Mouse (Mus musculus): ENCODE measurements at regions not wholly inside any gene's neighbourhood (a gene's known extent, or its start where the extent isn't known, plus 50 kb on each side); places are given as distances from the start of the nearest gene placed in this dataset.
"Not testable (repeated sequence)": the region's sequence is repeated elsewhere in the genome, so short reads cannot be mapped to it uniquely, and the experiment has no call there.

DNA sequence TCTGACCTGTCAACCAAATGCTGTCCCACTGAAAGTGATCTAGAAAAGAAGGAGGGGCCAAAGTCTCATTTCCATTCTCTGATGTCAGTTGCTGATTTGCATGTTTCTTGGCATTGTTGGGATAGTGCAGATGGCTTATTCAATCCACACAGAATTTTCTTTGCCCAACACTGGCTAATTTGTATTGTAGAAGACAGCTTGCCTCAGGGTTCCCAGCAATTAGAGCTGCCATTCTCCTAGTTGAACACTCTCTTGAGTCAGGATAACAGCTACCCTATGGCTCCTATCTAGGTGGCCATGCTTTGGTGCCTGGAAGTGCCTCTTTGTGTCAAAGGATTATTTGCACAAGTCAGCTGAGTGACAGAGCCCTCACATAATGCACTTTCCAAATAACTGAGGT lies 569.0 kb downstream of the Lrriq3 start:
- DNase-seq (ENCODE audit: low spot score in 2 of 2): no peak

DNA sequence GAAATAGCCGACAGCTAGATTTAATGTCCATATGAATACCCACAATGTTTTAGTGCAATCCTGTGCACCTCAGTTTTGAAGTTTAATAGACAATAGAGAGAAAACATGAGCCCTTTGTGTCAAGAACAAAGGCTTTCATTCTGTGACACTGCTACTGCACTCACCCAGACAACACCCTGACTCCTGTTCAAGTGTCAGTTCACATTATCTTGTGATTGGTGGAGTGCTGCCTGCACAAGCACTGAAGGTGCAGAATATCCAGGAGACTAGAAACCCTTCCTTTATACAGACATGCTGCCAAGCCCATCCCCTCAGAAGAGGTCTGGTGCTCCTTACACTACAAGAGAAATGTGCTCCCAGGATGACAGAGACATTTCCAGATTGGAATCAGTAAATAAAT lies 579.3 kb downstream of the Lrriq3 start:
- no peak for DNase-seq (ENCODE audit: low spot score in 2 of 2)

DNA sequence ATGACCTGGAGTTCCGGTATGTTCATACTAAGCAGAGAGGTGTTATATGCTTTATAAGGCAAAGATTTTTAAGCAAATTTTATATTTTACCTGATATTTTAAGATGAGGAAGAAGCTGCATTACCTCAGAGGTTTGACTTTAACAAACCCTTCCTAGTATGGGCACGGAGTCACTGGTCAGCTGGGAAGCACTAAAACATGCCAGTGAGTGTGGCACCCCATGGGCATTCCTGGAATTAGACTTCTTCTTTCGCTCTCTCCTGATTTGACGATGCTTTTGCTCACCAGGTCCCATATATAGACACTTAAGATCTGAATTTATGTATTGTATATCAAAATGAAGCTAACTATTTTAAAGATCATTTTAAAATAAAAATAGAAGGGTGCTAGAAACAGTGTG lies 587.0 kb downstream of the Lrriq3 start:
- no peak for DNase-seq (ENCODE audit: low spot score in 2 of 2)

DNA sequence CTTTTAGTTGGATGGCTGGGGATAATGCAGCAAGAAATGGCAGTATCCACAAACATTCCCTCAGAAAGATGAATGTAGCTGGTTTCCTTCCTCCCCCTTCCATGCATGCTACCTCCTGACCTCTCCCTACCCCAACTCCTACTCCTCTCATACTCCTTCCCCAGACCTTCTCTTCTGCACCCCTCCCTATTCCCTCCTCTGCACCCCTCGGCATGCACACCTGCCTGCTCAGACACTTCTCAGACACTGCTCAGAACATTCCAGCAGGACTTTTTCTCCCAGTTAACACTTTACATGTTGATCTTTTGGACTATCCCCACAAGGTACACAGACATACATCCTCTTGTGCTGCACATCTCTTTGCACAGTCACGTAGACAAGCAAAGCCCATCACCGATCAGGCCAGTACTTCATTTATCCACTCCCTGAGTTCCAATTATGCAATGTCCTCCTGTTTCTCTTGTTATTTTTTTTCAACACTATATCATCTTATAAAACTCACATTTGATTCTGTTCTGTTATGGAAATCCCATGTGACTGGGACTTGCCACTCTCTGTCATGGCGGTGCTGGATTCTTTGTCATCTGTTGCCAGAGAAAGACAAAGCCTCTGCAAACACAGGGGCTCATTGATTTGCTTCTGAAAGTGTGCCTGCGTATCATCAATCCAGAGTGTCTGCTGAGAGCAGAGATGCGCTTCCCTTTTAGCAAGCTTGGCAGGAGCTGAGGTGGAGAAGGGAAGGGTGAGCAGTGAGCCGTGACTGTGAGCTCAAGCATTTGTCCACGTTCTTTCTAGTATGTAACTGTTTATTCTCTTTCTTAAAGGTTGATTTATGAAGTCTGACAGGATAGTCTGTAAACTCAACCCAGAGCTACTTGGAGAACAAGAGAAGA lies 589.9 kb downstream of the Lrriq3 start:
- DNase-seq (ENCODE audit: low spot score in 2 of 2): no peak

DNA sequence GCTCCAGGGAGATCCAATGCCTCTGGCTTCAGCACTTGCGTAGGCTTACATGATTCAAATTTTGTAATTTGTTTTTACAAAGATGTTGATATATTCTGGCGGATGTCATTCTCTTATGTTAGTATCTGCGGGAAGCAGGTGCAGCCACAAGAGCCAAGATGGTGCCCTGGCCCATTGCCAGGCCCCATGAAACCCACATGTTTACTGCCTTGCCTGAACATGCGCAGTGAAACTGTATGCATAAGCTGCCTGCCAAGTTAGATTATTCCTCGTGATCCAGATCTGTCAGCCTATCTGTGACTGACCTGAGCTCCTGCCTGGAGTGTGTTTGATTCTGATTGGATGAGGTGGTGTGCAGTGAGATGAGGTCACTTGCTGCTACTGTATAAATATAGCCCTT lies 595.1 kb downstream of the Lrriq3 start:
- no peak for DNase-seq (ENCODE audit: low spot score in 2 of 2)

DNA sequence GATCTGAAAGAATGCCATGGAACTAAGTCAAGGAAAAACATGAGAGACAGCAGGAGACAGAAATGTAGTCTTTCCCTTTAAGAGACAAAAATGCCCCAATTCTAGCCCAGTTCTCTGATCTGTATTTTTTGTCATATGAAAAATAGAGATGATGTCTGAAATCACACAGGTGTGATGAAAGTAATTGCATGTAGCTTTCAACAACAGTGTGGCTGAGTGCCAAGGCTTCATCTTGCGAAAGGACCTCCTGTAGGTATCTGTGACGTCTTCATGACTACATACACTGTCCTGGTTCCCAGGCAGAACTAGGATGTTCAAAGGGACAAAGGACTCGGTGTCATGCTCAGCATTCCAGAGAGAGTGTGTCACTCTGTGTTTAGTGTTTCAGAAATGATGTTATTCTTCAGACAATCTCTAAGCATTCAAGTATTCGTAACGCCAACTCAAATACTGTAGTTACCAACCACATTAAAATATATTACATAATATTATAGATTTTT lies 629.8 kb downstream of the Lrriq3 start:
- no peak for DNase-seq (ENCODE audit: low spot score in 2 of 2)

DNA sequence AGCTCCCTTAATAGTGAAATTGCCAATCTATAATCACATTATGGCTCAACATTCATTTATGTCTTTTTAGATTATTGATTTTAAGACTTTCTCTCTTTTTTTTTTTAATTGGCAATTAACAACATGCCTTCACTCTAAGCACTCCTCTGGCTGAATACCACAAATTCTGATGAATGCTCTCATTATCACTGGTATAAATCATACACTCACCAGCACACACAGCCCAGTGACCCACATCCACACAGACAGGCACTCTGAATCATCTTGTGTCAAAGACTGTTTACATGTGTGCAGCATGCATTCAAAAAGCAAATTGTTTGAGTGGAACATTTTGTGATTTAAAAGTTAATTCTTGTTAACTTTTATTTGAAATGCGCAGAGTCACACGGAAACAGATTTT lies 649.2 kb downstream of the Lrriq3 start:
- DNase-seq (ENCODE audit: low spot score in 2 of 2): no peak

DNA sequence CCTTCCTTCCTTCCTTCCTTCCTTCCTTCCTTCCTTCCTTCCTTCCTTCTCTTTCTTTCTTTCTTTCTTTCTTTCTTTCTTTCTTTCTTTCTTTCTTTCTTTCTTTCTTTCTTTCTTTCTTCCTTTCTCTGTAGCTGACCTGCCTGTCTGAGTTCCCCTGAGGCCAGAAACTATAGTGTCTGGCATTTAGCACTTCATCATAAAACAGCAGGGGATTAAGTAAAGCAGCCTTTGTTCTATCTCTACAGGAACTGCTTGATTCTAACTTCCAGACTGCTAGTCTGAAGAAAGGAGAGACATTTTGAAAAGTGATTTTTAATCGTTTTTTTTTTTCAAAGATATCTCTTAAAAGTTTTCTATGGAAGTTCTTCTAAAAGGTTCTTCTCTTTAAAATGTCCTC lies 653.4 kb downstream of the Lrriq3 start:
- DNase-seq (ENCODE audit: low spot score in 2 of 2): not testable (repeated sequence)

DNA sequence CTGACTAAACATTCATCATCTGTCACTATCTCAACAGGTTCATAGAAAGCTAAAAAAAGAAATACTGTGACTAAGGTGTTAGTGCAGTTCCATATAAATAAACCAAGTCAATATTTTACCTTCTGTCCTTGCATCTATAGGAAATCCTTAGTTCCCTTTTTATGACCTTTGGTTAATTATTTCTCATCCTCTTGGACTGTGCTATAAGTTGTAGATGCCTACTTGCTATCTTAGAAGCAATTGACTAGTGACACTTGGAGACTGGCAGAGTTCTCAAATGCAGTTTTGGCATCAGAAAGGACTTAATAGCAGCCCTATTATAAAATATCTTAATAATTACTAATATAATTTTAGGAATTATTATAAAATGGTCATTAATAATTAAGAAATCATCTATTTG lies 654.3 kb downstream of the Lrriq3 start:
- no peak for DNase-seq (ENCODE audit: low spot score in 2 of 2)

DNA sequence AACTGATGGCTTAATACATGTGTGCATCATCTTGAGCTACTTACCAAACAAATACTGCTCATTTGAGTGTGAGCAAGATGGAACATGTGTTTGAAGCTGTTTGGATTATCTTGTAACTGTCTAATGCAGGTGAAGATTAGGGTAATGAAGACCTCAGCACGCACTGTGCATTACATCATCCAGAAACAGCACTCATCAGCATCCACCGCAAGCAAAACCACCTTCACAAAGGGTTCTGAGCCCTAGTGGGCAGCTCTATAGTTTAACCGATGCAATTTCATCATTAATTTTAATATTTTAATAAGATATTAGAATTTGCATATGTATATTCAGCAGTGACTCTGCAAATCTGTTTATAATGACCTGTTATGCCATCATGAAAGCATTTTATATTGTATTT lies 664.1 kb downstream of the Lrriq3 start:
- no peak for DNase-seq (ENCODE audit: low spot score in 2 of 2)

DNA sequence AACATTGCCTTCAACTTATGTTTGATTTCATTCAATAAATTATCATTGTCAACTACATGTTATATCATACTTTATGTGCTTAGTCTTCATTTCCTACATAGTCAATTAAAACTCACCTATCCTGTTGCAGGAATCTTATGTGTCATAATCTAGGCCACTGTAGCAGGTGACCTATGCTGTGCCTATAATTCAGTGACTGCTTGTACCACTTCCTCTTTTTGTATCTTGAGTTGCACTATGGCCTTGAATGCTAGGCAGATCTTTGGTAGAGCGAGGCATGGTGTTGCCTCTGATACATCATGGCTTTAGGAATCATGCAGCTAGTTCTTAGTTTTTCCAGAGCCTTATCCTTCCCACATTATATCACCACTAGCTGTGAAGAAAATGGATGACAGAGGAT lies 682.8 kb downstream of the Lrriq3 start:
- no peak for DNase-seq (ENCODE audit: low spot score in 2 of 2)

DNA sequence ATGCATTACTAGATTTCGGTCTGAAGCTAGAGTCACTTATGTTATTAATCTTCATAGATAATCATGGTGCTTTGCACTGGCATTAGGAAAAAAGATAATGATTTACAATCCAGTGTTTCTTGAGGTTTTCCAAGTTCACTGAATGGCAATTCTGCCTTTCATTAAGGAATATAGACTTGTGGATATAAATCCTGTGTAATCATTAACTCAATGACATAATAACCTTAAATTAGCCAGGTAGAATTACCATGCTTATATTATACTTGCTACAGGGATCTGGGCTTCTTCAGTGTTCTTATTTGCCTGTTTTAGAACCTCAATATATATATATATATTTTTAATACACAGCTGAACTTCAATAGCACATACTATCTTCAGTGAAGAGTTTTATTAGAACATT lies 683.8 kb downstream of the Lrriq3 start:
- no peak for DNase-seq (ENCODE audit: low spot score in 2 of 2)

DNA sequence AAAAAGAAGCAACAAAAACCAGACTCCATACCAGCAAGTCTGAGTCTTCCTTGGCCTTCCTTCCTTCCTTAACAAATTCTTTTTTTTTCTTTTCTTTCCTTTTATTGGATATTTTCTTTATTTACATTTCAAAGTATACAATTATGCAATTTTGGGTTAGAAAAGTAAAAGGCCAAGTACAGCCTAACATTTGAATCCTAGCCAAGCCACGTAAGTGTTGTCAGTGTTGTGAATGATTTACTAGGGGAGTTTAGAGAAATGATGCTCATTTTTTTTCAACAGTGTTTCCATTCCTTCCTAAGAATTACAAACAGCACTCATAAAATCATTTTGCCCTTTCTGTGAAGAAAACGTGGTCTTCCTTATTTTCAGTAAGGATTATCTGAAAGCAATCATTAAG lies 722.5 kb downstream of the Lrriq3 start:
- no peak for DNase-seq (ENCODE audit: low spot score in 2 of 2)

DNA sequence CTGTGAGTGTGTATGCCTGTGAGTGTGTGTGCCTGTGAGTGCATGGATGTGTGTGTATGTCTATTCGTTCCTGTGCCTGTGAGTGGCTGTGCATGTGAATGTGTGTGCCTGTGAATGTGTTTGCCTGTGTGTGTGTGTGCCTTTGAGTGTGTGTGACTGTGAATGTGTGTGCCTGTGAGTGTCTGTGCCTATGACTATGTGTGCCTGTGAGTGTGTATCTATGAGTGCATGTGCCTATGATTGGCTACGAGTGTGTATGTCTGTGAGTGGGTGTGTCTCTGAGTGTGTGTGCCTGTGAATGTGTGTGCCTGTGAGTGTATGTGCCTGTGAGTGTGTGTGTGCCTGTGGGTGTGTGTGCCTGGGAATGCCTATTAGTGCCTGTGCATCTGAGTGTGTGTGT lies 731.6 kb downstream of the Lrriq3 start:
- DNase-seq (ENCODE audit: low spot score in 2 of 2): no peak

DNA sequence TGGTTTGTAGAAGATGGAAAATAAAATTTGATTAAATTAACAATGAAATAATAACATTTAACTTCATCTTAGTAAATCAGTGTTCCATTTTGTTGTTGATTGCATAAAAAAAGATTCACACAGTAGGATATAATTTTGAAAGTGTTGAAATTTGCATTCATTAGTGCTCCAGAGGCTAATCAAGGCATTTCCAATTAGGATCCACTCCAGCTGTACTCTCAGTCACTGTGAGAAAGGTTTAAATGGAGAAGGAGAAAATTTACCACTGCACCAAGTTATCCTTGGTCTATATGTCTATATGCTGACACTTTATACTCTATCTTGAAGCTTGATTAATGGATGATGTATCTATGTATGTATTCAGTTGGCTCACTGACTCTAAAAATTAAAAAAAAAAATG lies 695.3 kb upstream of the Negr1 start:
- no peak for DNase-seq (ENCODE audit: low spot score in 2 of 2)

DNA sequence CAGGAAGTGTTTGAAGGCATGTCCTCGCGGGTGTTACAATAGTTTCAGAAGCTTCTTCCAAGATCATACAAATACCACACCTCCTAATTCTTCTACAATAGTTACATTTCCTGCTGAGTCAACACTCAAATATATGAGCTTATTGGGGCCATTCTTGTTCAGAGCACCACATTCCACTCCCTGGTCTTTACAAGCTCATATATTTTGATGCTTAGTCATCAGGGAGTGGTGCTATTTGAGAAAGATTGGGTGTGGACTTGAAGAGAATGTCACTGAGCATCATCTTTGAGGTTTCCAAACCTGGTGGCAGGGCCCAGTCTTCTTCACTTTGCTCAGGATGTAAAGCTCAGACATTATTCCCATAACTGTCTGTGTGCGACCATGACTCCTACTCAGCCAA lies 685.9 kb upstream of the Negr1 start:
- DNase-seq (ENCODE audit: low spot score in 2 of 2): no peak

DNA sequence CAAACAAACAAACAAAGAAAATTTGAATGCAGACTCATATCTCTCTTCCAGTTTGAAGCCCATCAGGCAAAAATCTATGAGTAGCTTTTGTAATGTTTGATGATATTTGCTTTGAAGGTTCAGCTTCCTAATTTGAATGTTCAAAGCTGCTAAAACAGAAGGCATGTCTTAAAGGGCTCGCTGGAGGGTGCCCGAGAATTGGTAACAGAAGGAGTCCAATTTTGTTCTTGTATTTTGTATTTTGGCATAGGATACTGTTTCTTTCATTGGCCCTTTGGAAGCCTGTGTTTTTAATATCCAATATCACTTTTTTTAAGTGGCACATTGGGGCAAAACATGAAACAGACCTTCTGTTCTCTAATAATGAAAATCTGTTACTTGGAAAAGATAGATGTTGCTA lies 683.2 kb upstream of the Negr1 start:
- no peak for DNase-seq (ENCODE audit: low spot score in 2 of 2)

DNA sequence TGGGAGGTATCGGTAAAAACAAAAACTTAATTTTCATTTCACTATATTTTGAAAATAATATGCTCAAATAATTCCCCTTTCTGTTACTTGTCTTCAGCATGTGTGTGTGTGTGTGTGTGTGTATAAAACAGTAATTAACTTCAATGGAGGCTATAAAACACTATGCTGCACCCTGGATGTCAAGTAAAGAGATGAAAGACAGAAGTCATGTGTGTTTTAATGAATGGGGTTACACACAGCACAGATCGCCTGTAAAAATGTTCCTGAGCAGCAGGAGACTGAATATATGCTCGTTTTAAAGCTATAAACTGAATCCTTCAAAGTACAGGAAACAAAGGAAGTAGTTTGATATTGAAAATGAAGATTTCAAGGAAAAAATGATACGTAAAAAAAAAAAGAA lies 680.9 kb upstream of the Negr1 start:
- no peak for DNase-seq (ENCODE audit: low spot score in 2 of 2)

DNA sequence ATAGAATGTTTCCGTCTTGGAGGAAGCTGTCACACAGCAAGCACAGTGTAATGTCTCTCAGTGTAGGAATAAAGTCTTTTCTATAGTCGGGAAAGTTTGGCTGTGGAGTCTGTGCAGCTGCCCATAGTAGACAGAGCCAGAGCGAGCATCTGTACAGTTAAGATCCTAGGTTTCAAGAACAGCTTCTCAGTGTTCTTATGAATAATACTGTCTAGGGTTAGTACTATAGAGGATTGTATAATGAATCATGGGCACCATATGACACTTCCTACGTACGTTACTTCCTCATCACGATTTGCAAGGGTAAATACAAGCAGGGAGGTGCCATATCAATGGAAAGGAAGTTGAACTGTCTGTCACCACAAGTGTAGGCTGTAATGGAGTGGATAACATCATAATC lies 645.6 kb upstream of the Negr1 start:
- DNase-seq (ENCODE audit: low spot score in 2 of 2): peak; percentile 4 to 11

DNA sequence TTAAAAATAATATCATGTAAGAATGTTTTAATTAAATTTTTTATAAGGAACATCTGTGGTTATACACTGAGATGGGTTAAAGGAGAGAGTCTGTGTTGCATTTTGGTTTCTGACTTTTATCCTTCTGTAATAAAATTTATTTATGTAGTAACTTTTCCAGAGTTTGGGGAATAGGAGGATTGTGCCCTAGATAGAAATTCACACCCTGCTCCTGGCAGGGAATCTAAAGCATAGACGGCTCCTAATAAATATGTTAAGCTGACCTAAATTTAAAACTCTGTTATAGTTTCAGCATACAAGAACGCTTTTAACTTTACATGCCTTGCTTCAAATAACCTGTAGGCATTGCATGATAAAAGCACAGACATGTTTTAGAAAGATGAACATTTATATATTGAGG lies 618.7 kb upstream of the Negr1 start:
- no peak for DNase-seq (ENCODE audit: low spot score in 2 of 2)

DNA sequence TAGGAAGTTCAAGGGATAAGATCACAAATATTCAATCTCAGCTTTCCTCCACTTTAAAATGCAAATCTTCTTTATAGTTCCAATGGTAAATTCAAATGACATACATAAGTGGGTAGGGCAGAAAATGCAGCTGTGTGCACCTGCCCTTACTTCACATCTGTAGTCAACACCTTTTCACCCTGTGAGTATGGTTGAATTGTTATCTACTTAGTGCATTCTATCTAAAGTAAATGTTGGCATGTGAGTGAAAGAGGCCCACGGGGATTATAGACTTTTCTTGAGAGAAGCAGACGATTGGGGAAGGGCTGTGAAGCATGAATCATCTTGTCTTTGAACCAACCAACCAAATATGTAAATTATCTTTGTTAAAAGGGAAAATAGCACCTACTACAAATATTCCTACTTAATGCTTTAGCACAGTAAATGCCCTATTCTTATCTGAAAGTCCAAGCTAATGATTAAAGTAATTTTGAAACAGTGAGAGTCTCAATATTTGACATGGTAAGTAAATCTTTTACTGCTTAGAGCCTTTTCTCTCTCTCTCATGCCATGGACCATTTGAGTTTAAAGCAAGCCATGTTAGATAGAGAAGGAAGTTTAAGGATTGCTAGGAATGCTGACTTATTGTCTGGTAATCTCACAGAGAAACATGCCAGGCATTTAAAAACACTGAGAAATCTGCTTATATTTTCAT lies 617.4 kb upstream of the Negr1 start:
- DNase-seq (ENCODE audit: low spot score in 2 of 2): no peak

DNA sequence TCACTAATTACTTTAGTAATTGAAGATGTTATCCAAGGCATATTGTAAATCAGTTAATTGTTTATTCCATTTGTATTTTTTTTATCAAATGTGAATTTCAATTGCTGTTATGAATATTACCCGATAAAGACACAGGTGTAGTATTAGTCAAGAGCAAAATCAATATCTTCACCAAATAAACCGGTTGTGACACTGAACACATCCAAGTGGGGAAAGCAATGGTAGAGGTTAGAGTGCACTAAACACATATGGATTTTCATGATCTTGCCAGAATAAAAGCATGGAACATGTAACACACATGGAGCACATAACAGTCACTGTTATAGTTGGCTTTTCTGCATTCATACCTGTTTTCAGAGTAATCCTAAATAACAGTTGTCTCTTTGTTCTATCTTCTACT lies 616.4 kb upstream of the Negr1 start:
- DNase-seq (ENCODE audit: low spot score in 2 of 2): no peak

DNA sequence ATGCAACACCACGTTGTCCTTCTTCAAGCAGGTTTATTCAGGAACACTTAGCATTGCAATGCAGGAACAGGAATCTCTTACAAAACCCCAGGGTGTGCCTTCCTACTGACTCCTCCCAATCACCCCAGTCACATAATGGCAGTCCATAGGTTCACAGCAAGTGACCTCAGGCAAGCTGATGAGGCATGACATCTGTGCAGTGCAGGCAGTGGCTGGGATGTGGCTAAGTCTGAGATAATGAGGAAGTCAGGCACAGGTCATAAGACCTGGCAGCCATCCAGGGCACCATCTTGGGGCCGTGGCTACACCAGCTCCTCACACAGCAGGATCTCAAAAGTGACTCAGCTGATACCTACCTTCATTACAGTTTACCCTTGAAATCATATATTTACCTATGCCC lies 599.1 kb upstream of the Negr1 start:
- not testable (repeated sequence) for DNase-seq (ENCODE audit: low spot score in 2 of 2)

Data from right cerebral cortex, adult 2 months (tissue).